Mouse (Mus musculus) liver, embryonic 14.5 days (tissue): ENCODE data around the gene Hist1h2be.

ENCODE experiments used
- CTCF ChIP-seq: IDR thresholded peaks from 2 replicates; pipeline ENCODE4 v1.5.1; 2016; ENCODE audit warnings: antibody characterized with exemption, low read depth, control low read depth
- EP300 ChIP-seq: IDR thresholded peaks from 2 replicates; pipeline ENCODE4 v1.6.1; 2016; ENCODE audit warnings: antibody characterized with exemption, low read depth

DNA sequence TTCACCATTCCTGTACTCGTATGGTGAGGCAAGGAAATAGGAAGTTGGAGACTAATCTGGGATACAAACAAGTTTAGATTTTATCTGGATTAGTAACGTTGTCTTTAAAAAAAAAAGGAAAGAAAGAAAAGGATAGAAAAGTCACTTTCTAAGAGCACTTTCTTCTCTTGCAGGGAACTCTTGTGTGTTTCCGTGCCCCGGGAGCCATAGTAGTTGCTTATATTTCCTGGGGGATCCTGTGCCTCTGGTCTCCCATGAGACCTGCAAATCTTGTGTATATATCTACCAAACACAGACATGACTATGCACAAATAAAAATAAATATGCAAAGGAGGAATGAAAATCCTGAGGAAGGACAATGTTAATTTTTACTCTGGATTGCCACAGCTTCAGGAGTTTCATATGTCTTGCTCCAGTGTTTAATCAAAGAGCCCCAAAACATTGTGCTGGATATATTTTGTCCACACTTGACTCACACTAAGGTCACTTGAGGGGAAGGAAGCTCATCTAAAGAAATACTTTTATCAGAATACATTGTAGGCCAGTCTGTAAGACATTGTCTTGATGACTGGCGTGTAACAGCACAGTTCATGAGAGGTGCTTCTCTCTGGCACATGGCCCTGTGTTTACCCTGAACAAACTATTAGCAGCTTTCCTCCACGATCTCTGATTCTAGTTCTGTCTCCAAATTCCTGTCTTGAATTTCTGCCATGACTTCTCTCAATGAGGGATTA is 43.9 kb downstream of the Hist1h2be start:
- TF ChIP-seq CTCF (no peak), EP300 (no peak)
